Mouse (Mus musculus) heart, adult 2 months (tissue): Measurements from ENCODE around the gene Upk3a. TPM values are rescaled to one million over a fixed set of nuclear protein-coding genes. Genes with fewer than 3 reads are reported as not detected.

ENCODE experiments used
- DNase-seq, 2 experiments: peaks; one replicate each; pipeline ENCODE4 v3.0.0; 2021
- H3K27ac ChIP-seq: fragments of 200-600 bp; 2 replicates; pipeline ENCODE4 v1.8.1; 2022
- H3K27me3 ChIP-seq: fragments of 200-500 bp; 2 replicates; pipeline ENCODE4 v1.6.1; 2012; ENCODE audit warnings: mild to moderate bottlenecking, low read length, inconsistent platforms, mixed read lengths; ENCODE audit not compliant: control insufficient read depth, insufficient read depth
- H3K36me3 ChIP-seq: fragments of 200-500 bp; 2 replicates; pipeline ENCODE4 v1.6.1; 2012; ENCODE audit warnings: low read length, inconsistent platforms; ENCODE audit not compliant: control insufficient read depth, insufficient read depth
- H3K4me1 ChIP-seq: fragments of 200-500 bp; 2 replicates; pipeline ENCODE4 v1.6.1; 2011; ENCODE audit warnings: low read length; ENCODE audit not compliant: control insufficient read depth, insufficient read depth
- H3K4me3 ChIP-seq: fragments of 200-600 bp; 2 replicates; pipeline ENCODE4 v1.8.1; 2022
- H3K79me2 ChIP-seq: fragments of 200-500 bp; replicated peaks from 2 replicates; pipeline ENCODE4 v1.6.1; 2012; ENCODE audit warnings: mild to moderate bottlenecking, inconsistent platforms, low read length, moderate library complexity, mixed read lengths; ENCODE audit not compliant: control insufficient read depth, insufficient read depth
- H3K9ac ChIP-seq: fragments of 200-500 bp; 2 replicates; pipeline ENCODE4 v1.6.1; 2012; ENCODE audit warnings: low read depth, mild to moderate bottlenecking, control low read depth, inconsistent platforms, low read length, mixed read lengths
- CTCF ChIP-seq: fragments of 200-600 bp; IDR thresholded peaks from 2 replicates; pipeline ENCODE4 v1.8.1; 2022; ENCODE audit warnings: antibody characterized with exemption, mild to moderate bottlenecking, moderate library complexity
- EP300 ChIP-seq: fragments of 200-500 bp; IDR thresholded peaks from 2 replicates; pipeline ENCODE4 v1.6.1; 2011; ENCODE audit warnings: low read depth, low read length, control low read depth; ENCODE audit not compliant: insufficient read depth
- POLR2A ChIP-seq: fragments of 200-500 bp; IDR thresholded peaks from 2 replicates; pipeline ENCODE4 v1.6.1; 2011; ENCODE audit warnings: mild to moderate bottlenecking, low read depth, low read length, control low read depth; ENCODE audit not compliant: insufficient read depth
- WGBS: fragments of 180-500 bp; shearing (Covaris S2); methylation state at CpG from one replicate; pipeline ENCODE4 v1.1.7; 2018; 5-methylcytosine and 5-hydroxymethylcytosine counted together
- intact Hi-C: fragments of 180-260 bp; cut with DNase I; formaldehyde crosslinking; loops from one replicate; pipeline ENCODE4 v1.15.1; 2025
- polyA plus RNA-seq: library from polyadenylated mRNA; depleted of rRNA; stranded (reverse); fragments of >200 nt; gene quantifications from 2 replicates; pipeline ENCODE4 v1.2.3, GENCODE M21; 2012
- total RNA-seq, 2 experiments: library from RNA; stranded (reverse); gene quantifications; 2 replicates each; pipeline ENCODE4 v1.2.3; 2021

Upk3a gene
- total and polyA plus RNA-seq, 3 experiments: 0.39 TPM; not detected in 2

DNA sequence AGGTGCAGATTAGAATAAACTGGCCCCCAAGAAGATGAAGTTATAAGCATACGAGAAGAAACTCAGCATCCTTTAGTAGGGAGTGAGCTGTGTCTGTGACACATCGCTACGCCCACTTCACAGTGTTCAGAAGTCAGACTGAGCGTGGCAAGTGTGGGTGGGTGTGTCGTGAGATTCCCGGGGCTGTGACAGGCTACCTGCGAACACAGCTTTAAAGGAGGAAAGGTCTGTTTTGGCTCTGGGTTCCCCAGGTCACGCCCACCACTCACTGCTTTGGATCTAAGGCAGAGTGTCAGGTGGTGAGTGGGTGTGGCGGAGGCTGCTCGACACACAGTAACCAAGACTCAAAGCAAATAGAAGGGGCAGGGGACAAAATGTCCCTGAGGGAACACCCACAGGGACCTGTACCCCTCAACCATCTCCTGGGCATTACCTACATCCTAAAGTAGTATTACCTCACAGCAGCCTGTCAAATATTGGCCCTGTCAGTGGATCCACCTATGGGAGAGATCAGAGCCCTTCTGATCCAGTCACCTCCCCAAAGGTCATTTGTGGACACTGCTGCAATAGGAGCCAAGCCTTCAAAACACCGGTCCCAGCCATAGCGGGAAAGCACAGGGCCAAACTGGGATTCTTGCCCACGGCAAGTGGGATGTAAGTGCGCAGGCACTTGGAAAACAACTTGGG lies 19.0 kb upstream of the Upk3a start:
- no peaks in the 10 kb centered on the region for H3K27me3 ChIP-seq

DNA sequence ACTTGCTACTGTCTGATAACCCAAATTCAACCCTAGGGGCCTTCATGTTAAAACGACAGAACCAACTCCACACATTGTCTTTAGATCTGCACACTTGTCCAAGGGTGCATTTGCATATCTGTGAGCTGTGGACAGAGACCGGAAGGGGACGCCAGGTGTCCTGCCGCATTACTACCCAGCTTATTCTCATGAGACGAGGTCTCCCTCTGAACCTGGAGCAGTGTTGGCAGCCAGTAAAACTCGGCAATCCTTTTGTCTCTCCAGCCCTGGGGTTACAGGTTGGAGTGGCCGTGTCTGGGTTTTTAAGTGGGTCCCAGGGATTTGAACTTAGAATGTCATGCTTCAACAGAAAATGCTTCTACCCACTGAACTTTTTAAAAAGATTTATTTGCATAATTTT lies 17.0 kb upstream of the Upk3a start:
- no peaks in the 10 kb centered on the region for H3K36me3 ChIP-seq
- no peaks in the 10 kb centered on the region for H3K79me2 ChIP-seq
- WGBS: 71% methylated on average over 7 of the region's 7 CpGs
- no peaks in the 10 kb centered on the region for H3K27me3 ChIP-seq
- no peak overlapping the region for H3K4me3 ChIP-seq
- H3K9ac ChIP-seq: no peak overlapping the region
- DNase-seq: no peak
- H3K4me1 ChIP-seq: no peaks in the 10 kb centered on the region
- H3K27ac ChIP-seq: no peak overlapping the region
- TF ChIP-seq EP300: no peak
- TF ChIP-seq POLR2A: no peak
- no peak for TF ChIP-seq CTCF
- intact Hi-C loops: no loop called here

More for the DNA sequence above, 19.0 kb upstream of the Upk3a start:
- Histone ChIP-seq H3K36me3 (no peaks in the 10 kb centered on the region), H3K9ac (no peak overlapping the region), H3K4me3 (no peak overlapping the region), H3K4me1 (no peaks in the 10 kb centered on the region), H3K79me2 (no peaks in the 10 kb centered on the region), H3K27ac (no peak overlapping the region)
- WGBS: 63% methylated on average over 14 of the region's 14 CpGs
- TF ChIP-seq EP300 (no peak), POLR2A (no peak), CTCF (no peak)
- no peak for DNase-seq
- intact Hi-C loops: loop anchor here (2.0 kb wide), 1 partner anchor 73 kb away; no protein-coding TSS in a partner anchor

DNA sequence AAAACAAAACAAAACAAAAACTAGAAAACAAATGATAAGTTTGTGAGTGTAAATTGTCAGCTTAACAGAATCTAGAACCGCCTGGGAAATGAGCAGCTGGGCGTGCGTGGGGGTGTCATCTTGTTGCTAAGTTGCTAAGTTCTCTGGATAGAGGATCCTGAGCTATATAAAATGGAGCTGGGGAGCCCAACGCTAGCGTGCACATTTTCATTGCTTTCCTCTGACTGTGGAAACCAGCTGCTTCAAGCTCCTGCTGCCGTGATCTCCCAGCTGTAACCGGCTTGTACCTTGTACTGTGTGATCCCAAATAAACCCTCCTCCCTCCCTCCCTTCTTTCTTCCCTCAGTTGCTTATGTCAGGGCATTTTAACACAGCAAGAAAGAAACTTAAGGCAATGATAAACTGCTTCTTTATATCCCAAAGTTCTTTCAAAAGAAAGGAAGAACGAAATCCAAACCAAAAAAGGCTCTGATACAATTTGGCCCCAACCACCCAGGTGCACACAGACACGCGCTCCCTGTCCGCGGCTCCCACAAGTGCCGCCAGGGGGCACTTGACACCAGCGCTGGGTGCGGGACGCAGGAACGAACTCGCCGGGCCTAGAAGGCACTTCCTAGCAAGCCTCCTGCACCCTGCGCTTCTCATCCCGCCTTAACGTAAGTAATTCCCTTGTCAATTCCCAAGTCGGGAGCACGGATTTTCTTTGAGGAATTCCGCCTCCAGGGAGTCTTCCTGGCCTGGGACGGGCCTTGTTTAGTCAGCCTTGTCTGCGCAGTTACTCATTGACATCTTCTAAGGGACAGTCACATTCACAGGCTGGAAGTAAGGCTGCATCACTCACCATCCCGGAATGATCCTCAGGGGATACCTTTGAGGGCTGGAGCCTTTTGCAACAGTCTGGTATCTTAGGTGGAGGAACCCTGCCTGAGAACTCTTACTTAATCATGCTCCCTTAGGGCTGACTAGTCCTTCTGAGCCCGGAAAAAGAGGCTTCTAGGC lies 15.7 kb upstream of the Upk3a start:
- H3K4me3 ChIP-seq: no peak overlapping the region
- 19% methylated on average over 29 of the region's 29 CpGs for WGBS
- H3K27me3 ChIP-seq: no peaks in the 10 kb centered on the region
- no peak overlapping the region for H3K27ac ChIP-seq
- TF ChIP-seq POLR2A (no peak), CTCF (no peak; the same call in 1 of the 2 replicates), EP300 (no peak)
- DNase-seq: peak; percentile 82 to 89
- intact Hi-C loops: loop anchor here (1.0 kb wide), 1 partner anchor 69 kb away; no protein-coding TSS in a partner anchor
- no peaks in the 10 kb centered on the region for H3K36me3 ChIP-seq
- no peaks in the 10 kb centered on the region for H3K79me2 ChIP-seq
- no peak overlapping the region for H3K9ac ChIP-seq
- no peaks in the 10 kb centered on the region for H3K4me1 ChIP-seq

DNA sequence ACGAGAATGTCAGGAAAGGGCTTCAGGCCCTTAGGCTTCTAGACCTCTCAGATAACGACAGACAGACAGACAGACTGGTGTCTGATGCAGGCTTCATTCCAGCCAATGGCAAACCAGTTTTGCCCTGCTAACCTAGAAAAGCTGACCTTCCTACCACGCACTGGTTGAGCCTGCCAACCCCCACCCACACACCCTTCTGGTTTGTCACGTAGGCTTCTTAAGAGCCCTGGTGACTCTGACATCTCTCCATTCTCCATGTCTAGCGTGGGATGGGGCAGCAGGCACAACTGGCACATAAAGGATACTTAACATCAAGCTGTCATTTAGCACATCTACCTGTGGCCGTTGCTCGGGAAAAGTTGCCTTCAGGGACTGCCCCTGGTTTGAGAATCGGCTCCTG lies 7.3 kb upstream of the Upk3a start:
- H3K36me3 ChIP-seq: no peaks in the 10 kb centered on the region
- 70% methylated on average over 8 of the region's 8 CpGs for WGBS
- intact Hi-C loops: no loop called here

DNA sequence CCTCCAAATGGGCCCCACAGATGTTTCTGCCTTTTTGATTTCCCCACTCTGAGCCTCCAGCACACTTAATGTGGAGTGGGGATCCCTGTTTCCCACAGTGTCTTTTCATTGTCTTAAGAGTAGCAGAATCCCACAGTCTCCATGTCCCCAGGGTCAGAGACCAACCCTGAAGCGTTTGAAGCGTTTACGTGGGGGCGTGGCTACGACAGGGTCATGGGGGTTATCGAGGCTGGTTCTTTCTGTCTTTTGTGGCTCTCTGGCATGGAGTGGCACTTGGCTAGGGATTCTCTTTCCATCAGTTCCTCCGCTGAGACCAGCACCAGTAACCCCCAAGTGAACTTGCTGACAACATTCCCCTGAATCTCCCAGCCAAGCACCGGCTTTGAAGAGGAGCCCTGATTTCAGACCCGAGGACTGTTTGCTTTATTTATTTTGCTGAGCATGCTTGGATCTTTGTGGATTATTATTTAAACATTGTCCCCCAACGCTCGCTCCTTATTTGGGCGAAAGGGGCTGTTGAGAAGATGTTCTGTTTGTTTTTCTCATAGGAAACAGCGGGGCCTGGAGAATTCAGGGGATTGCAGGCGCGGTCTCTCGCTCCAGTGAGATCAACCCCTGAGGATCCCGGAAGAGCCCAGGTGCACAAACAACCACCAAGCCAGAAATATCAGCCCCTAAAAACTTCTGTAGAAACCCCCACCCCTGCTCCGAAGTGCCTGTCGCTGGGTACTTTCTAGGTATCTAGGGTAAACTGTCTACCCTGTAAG lies 4.9 kb upstream of the Upk3a start:
- Histone ChIP-seq H3K4me3 (no peak overlapping the region), H3K27me3 (peaks cover 1% of the 10 kb centered on the region; the same call in 1 of the 2 replicates), H3K4me1 (no peaks in the 10 kb centered on the region), H3K79me2 (no peaks in the 10 kb centered on the region), H3K36me3 (no peaks in the 10 kb centered on the region), H3K27ac (no peak overlapping the region), H3K9ac (no peak overlapping the region)
- no peak for DNase-seq
- WGBS: 43% methylated on average over 19 of the region's 19 CpGs
- intact Hi-C loops: no loop called here
- no peak for TF ChIP-seq CTCF
- TF ChIP-seq EP300: no peak
- no peak for TF ChIP-seq POLR2A

More for the DNA sequence above, 7.3 kb upstream of the Upk3a start:
- H3K9ac ChIP-seq: no peak overlapping the region
- TF ChIP-seq CTCF (no peak), POLR2A (no peak), EP300 (no peak)
- DNase-seq: no peak
- no peaks in the 10 kb centered on the region; the same call in 1 of the 2 replicates for H3K4me1 ChIP-seq
- no peaks in the 10 kb centered on the region for H3K79me2 ChIP-seq
- no peak overlapping the region for H3K27ac ChIP-seq
- H3K4me3 ChIP-seq: no peak overlapping the region
- no peaks in the 10 kb centered on the region for H3K27me3 ChIP-seq

DNA sequence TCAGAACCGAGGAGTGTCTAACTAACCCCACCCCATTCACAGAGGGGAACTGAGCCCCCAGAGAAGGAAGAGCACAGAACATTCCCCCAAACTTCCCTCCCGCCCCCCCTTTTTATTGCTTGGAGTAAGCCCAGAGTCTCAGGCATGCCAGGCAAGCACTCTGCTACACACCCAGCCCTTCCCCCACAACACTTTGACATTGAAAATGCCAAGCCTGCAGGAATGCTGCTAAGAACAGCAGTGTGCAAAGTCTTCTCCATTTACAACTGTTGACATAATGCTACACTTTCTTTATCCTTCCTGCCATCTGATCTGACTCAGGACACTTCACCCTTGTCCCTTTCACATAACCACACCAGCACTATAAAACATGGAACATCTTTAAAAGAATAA lies 4.3 kb upstream of the Upk3a start:
- H3K9ac ChIP-seq: no peak overlapping the region
- no peak overlapping the region for H3K4me3 ChIP-seq
- TF ChIP-seq CTCF (no peak), EP300 (no peak), POLR2A (no peak)
- H3K27me3 ChIP-seq: peaks cover 2% of the 10 kb centered on the region; the same call in 1 of the 2 replicates
- H3K79me2 ChIP-seq: no peaks in the 10 kb centered on the region
- H3K27ac ChIP-seq: no peak overlapping the region
- no peaks in the 10 kb centered on the region for H3K36me3 ChIP-seq
- DNase-seq: no peak
- 37% methylated on average over 2 of the region's 2 CpGs for WGBS
- intact Hi-C loops: no loop called here
- H3K4me1 ChIP-seq: no peaks in the 10 kb centered on the region
